Mouse (Mus musculus): ENCODE data around the gene Soat2. TPM values are rescaled to one million over a fixed set of nuclear protein-coding genes. Genes with fewer than 3 reads are reported as not detected.

Soat2 gene
- total RNA-seq, 2 experiments from 2014 or later: 0.15 to 0.97 TPM

DNA sequence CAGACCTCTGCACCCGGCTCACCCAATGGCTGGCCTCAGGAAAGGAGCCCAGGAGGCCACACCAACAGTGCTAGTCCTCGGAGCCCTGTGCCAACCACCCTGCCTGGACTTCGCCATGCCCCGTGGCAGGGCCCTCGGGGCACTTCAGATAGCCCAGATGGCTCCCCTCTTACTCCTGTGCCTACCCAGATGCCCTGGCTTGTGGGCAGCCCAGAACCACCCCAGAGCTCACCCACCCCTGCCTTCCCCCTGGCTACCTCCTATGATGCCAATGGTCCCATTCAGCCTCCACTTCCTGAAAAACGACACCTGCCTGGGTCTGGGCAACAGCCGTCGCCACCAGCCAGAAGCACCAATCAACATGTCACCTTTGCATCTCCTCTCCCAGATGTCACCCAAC, 37.5 kb upstream of the Soat2 start:
- no peak for ATAC-seq (replicated peaks; ENCODE audit: poor library complexity, severe bottlenecking)

DNA sequence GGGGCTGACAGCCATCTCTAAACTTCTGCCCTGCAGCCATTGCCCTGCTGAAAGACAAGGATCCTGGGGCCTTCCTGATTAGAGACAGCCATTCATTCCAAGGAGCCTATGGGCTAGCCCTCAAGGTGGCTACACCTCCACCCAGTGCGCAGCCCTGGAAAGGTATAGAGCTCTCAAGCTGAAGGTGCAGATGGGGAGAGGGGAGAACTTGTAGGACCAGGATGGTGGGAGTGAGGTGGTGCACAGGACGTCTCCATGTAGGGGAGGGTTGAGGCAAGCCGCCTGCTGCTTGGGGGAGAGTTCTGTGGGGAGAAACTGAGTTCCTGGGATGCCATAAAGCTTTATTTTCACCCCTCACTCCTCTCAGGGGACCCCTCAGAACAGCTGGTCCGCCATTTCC, 36.7 kb upstream of the Soat2 start:
- ATAC-seq (replicated peaks; ENCODE audit: poor library complexity, severe bottlenecking): no peak

DNA sequence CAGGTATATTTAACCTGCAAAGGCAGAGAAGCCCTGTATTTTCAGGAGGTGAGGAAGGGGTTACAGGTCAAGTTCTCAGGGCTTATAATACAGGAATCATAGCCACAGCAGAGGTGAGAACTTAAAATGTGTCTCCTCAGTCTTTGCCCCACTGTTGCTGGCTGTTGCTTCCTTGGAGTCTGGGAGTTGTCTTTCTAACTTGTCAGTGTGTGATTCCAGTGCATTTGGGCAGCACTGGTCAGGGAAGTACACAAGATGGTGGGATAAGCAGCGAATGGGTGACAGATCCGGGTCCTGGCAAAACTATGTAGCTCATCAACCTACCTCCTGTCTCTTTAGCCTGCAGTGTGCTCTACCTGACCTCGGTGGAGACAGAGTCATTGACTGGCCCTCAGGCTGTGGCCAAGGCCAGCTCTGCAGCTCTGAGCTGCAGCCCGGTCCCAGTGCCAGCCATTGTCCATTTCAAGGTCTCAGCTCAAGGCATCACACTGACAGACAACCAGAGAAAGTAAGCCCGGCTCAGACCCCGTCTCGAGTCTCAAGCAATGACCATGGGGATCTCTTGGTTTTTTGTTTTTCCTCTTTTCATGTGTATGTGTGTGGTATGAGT, 35.6 kb upstream of the Soat2 start:
- no peak for ATAC-seq (replicated peaks; ENCODE audit: poor library complexity, severe bottlenecking)

DNA sequence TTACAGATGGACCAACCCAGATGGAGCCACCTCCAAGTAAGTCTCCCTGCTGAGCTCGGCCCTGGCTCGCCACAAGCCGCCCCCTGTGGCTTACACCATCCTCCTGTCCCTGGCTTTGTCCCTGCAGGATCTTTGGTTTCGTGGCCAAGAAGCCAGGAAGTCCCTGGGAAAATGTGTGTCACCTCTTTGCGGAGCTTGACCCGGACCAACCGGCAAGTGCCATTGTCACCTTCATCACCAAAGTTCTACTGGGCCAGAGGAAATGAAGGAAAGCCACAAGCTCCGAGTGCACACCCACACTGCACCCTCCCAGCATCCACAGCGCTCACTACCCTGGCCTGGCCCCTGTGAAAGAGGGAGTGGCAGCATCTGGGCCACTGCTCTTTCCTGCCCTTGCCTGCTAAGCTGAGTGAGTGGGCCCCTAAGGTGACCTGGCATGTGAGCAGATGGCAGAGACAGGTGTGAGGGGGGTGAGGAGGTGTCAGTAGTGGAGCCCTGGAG, 34.5 kb upstream of the Soat2 start:
- no peak for ATAC-seq (replicated peaks; ENCODE audit: poor library complexity, severe bottlenecking)

DNA sequence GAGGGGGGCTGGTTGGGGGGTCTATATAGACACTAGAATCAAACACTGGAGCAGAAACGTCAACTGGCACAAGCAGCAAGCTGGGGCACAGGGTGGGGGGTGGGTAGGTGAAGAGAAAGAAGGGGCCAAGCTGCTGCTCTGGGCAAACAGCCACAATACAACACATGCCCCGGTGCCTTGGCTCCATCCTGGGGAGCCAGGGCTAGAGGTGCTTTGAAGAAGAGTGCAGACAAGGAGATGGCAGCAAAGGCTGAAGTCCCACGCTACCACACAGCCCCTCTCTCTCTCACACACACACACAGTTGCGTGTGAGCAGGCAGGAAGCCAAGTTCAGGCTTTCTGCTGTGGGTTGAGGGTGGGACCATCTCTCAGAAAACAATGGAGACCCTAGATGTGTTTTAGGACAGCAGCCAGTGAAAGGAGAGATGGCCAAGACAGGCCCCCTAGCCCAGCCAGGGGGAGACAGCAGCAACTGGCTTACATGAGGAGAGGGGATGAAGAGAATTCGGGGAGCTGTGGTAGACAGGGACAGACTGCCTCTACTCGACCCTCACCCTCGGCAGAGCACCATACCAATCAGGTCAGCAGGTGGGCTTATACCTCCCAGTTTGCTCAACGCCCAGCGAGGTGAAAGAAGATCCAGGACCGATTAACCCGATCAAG, 33.4 kb upstream of the Soat2 start:
- no peak for ATAC-seq (replicated peaks; ENCODE audit: poor library complexity, severe bottlenecking)

DNA sequence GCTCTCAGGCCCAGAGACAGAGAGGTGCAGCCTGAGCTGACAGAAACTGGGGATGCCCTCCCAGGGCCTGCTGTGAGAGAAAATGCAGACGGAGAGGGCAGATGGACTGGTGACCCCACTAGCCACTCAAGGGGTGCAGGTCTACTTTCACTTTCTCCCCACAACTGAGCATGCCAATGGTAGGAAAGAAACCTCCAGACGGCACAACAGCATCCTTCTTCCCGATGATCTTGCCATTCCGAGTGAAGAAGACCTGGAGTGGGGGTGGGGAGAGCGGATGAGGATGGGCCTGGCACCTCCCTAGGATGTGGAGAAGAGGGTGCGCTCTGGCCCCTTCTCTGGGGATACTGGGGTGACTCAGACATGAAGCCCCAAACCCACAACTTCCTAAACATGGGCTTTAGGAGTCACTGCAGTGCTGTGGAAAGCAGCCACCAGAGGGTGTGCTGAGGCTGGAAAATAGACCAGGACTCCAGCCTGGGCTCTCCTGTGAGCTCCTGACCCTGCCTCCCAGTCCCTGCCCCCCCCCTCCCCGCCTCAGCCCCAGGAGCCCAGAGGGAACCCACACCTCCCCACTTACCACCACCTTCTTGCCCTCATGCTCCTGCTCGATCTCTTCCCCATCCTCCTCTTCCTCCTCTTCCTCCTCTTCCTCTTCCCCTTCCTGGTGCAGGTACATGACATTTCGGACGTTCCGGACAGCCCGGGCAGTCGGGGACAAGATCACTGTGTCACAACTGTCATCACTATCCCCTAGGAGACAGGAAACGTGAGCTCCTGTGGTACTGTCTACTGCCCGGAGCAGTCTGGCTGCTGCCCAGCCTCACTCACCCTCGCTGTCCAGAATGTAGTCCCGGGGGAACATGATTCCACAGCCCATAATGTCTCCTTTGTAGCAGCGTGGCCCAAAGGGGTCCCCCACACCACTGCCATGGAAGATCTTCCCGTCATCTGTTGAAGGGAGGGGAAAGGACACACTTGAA, 32.6 kb upstream of the Soat2 start:
- ATAC-seq (replicated peaks; ENCODE audit: poor library complexity, severe bottlenecking): no peak

DNA sequence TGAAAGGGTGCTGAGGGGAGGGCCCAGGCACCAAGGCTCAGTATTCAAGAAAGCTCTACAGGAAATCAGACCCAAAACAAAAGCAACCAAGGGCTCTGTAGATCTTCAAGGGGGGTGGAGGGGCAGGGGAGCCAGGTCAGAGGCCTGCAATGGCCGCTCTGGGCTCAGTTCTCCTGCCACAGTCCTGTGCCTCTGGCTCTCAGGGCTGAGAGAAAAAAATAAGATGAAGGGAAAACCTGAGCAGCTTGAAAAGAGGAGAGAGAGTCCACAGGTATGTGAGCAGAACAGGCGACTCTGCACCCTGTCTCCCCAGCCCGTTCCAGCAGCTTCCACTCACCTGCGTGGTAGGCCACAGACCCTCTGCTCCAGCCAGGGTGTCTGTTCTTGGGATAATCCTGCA, 31.7 kb upstream of the Soat2 start:
- no peak for ATAC-seq (replicated peaks; ENCODE audit: poor library complexity, severe bottlenecking)

DNA sequence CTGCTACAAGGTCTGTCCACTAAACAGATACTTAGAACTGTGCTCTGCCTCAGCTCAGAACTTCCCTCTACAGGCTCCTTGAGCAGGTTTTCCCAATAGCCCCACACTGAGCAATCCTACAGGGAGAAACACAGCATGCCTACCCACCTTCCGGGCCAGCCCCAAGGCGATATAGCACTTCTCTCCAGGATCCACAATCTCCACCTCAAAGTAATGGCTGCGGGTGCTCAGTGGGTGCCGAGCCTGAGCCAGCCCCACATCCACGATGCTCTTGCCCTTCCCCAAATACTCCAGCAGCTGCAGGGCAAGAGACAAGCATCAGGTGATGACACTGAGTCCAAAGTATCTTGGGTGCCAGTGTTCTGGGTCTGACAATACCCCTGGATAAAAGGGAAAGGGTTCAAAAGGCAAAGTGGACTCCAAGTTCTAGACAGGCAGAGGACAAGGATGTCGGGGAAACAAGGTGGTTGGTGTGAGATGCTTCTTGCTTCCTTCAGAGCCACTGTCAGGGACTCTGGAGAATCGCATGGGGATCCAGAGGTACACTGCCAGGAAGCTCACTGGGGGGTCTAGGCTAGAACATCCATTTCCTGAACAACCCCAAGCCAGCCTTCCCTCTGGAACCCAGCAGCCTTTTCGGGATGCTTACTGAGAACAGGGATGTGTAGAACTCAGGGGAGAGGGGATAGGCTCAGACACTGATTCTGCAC, 31.1 kb upstream of the Soat2 start:
- ATAC-seq (replicated peaks; ENCODE audit: poor library complexity, severe bottlenecking): no peak

DNA sequence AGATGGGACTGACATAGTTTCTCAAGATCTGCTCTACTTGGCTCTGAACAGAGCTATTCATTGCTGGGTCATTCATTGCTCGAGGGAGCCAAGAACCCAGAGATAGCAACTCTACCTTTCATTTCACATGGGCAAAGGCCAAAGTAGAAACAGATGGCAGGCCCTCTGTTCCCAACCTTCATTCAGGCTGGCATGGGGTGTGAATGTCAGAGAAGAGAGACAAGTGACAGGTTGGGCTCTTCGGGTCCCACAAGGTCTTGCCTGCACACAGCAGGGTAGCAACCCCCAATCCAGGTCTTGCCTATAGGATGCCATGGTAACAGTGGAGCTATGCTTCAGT, 30.5 kb upstream of the Soat2 start:
- ATAC-seq (replicated peaks; ENCODE audit: poor library complexity, severe bottlenecking): no peak

DNA sequence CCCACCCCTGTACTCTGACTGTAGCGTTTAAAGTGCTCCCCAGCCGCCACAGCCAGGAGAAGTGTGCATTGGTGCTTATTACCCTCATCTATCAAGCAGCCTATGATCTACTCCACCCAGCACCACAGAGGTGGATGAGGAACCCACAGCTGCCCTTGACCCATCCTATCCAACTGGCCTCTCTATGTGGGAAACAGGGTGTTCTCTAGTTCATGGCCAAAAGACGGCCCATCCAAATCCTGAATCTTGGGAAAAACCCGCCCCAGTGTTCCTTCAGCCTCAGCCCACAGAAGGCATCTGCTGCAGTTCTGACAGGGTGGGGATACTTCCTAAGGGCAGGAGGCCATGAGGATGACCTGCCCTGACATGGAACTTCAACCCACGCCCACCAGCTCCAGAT, 29.8 kb upstream of the Soat2 start:
- ATAC-seq (replicated peaks; ENCODE audit: poor library complexity, severe bottlenecking): no peak

DNA sequence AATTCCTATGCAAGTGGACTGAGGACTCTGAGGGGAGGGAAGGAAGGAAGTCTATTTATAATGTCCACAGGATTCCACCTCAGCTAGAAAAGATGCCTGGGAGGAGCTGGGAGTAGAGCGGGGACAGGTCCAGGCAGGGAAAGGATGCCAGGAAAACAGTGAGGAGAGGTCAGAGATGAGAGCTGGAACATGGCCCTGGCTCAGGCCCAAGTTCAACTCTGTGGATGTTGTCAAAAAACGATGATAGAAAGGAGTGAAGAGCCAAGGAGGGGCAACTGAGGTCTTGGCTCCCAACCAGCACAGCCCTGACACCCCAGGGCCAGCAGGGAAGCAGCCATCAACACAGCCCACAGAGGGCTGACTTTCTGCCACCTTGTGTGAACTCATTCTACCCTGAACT, 24.0 kb upstream of the Soat2 start:
- ATAC-seq (replicated peaks; ENCODE audit: poor library complexity, severe bottlenecking): no peak

DNA sequence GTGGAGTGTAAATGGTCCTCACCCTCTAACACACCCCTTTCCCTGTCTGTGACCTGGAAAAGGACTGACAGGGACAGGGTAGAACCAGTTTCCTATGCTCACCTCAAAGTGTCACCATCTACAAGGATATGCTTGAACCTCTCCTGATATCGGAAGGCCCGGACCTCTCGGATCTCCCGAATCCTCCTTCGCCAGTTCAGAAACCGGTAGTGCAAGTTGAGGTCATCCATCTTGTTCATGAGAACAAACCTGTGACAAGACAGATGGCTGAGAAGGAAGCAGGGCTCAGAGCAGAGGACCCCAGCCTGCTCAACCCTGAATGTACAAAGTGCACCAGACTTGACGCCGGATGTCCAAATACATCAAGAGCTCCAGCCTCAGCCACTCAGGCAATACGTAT, 17.0 kb upstream of the Soat2 start:
- no peak for ATAC-seq (replicated peaks; ENCODE audit: poor library complexity, severe bottlenecking)

DNA sequence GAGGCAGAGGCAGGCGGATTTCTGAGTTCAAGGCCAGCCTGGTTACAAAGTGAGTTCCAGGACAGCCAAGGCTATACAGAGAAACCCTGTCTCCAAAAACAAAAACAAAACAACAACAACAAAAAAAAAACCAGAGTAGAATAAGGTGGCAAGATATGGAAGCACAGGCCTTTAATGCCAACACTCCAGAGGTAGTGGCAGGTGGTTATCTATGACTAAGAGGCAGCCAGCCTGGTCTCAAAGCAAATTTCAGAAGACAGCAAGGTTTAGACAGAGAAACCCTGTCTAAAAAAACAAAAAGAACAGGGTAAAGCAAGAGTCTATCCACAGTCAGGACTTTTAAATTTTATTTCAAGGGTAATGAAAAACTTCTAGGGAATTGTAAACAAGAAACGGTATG, 15.6 kb upstream of the Soat2 start:
- ATAC-seq (replicated peaks; ENCODE audit: poor library complexity, severe bottlenecking): no peak

DNA sequence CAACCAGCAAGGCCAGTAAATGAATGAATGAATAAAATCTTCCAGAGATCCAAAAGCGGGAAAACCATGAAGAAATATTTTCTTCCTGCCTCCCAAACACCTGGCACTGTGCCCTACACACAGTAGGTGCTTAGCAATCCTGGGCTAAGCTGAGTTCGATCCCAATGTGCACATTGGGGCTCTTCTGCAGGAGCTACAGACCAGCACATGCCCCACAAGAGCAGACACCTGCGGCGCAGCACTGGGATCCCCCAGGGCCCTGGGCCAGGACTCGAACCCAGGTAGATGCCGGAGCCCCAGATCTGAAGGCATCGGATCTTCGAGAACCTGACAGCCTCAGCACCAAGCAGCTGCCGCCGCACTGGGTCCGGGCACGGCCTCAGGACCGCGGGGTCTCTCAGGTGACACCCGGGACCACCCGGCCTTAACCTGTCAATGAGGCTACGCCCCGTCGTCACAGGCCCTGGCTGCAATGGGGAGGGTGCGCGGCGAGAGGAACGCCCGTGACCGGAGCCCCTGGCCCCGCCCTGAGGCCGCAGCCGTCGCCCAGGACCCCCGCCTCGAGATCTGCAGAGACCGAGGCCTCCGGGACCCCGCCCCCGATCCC, 14.7 kb upstream of the Soat2 start:
- no peak for ATAC-seq (replicated peaks; ENCODE audit: poor library complexity, severe bottlenecking)

DNA sequence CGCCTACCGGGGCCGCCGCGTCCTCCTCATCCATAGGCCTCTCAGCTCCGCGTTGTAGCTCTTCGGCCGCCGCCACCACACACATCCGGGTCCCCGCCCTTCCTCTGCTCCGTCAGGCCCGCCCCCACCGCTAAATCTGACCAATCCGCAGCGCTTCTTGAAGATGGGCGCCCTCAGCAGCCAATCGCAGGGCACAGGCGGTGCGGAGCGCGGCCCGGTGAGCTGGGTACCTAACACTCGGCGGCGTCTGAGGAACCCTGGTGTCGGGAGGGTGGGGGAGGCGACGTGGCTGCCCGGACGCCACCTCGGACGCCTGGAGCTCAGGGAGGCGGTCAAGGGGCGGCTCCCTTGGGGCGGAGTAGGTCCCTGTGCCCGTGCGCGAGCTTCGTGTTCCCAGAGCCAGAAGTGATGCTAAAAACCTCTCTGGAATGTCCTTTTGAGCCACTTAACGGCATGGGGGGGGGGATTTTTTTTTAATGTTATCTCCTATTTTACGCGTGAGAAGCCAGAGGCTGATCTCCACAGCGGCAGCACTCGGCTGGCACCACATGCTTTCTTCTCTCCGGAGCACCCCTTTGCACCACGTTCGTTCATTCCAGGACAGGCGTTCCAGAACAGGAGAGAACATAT, 14.1 kb upstream of the Soat2 start, which contains the start of gene Spryd3:
Spryd3 (minus strand) TSS at position 106 of the 630 bp plus-strand sequence.
- peak; percentile 99 for ATAC-seq (replicated peaks; ENCODE audit: poor library complexity, severe bottlenecking)

DNA sequence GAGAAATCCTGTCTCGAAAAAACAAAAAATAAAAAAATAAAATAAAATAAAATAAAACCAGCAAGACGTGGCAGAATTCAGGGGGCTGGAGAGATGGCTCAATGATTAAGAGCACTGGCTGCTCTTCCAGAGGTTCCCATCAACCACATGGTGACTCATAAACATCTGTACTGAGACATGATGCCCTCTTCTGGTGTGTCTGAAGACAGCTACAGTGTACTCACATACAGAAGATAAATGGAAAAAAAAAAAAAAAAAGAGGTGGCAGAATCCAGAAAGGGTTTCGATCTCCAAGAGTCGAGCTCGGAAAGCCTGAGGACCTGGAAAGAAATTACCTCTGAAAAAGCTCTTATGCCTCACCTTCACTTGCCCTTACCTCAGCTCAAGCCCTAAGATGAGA, 9.2 kb upstream of the Soat2 start:
- ATAC-seq (replicated peaks; ENCODE audit: poor library complexity, severe bottlenecking): no peak

DNA sequence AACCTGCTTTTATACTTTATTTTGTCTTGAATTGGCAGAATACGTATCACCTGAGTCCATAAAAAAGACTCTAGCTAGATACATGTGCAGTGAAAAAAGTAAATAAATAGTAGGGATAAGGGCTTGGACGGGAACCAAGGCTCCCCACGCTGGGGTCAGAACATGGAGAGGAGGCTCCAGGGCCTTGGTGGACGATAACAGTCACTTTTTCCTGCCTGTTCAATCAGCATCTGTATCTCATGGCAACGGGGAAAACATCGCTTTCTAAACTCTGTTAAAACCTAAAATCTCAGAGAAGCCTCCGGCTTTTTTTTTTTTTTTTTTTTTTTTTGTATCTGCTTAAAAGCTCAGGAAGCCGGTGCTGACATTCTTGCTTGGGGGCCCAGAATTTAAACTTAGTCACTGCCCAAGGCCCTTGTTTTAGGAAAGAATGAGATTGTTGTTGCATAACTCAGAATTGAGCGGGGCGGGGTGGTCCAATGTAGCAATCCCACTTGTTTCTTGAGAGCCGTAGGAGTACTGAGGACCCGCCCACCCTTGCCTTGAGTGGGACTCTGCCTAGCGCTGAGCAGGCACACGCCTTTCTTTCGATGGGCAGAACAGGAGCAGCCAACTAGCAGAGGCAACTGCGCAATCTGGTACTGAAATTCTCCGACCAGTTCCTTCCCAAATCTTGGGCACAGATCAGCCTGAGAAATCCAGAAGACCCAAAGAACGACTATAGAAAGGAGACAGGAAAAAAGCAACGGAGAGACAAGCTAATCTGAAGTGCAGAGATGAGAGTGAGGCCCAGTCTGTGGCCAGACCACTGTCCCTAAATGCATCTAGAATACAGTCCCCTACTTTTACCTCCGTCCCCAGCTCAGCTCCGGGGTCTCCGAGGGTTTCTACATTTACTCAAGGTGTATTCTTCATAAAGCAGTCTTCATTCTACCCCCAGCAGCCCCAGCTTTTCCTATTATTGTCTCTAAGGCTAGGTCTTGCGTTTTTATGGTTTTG, 7.1 kb upstream of the Soat2 start:
- peak; percentile 86 for ATAC-seq (replicated peaks; ENCODE audit: poor library complexity, severe bottlenecking)

DNA sequence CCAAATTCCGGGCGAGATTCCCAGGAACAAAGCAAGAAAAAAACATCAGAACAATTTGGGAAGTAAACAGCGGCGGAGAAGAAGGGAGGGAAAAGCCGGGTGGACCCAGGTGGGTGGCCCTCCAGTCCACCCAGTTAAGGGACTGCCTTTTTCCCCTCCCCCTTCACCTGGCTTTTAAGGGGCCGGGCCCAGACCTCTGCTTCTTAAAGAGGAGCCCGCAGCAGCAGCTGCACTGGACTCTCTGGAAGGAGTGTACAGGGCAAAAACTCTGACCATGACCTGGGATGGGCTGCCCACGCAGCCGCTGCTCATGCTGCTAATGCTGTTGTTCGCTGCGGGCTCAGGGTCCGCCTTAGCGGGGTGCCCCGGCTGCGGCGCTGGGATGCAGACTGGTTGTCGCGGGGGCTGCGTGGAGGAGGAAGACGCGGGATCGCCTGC, 6.0 kb upstream of the Soat2 start, which contains the start of gene Igfbp6:
Igfbp6 (plus strand) TSS at position 89 of the 438 bp plus-strand sequence.
- no peak for ATAC-seq (replicated peaks; ENCODE audit: poor library complexity, severe bottlenecking)

Measured in granulocyte monocyte progenitor cell, adult 5-6 weeks (primary cell).